Mouse (Mus musculus) hindlimb bud, embryonic 11.5 days (tissue): ENCODE data around the gene Proser3.
A peak's percentile ranks its signal among the peaks of the same experiment; 100 is the strongest.
"Not testable (repeated sequence)": the region's sequence is repeated elsewhere in the genome, so short reads cannot be mapped to it uniquely, and the experiment has no call there.

Experiments
- DNase-seq: peaks from one replicate; pipeline ENCODE4 v3.0.0-alpha.2; 2012; ENCODE audit warnings: low read depth, low spot score; ENCODE audit errors: extremely low spot score

Gene Proser3

GRCm38 (mm10) chr7:30550603-30551002 lies 1.5 kb downstream of the Proser3 start:
- no peak for DNase-seq

GRCm38 (mm10) chr7:30549880-30550279 lies 2.2 kb downstream of the Proser3 start:
- no peak for DNase-seq

- DNase-seq = no peak
Measured at GRCm38 (mm10) chr7:30544327-30544726, 7.8 kb downstream of the Proser3 start.

DNA sequence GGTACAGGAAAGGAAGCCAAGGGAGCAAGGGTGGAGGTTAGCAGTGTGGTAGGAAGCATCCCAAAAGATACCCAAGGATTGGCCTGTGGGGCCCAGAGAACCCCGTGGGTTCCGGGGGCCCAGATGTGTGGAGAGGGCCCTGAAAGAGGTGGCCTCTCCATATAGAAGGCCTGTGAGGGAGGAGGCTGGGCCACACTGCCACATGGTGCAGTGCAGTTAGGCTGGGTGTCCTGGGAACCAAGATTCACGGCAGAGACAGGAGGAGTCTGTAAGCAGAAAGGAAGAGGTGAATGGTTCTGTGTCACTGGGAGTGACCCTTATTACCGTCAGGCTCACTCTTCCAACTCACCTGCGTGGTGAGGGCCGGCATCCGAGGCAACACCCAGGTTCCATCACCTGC lies 11.5 kb downstream of the Proser3 start:
- DNase-seq = no peak

GRCm38 (mm10) chr7:30534633-30535577 lies 17.2 kb downstream of the Proser3 start, which contains the start of gene Arhgap33:
Gene Arhgap33, minus strand, starts transcription at chr7:30535060.
- peak; percentile 92 for DNase-seq

- no peak for DNase-seq
Measured at GRCm38 (mm10) chr7:30533941-30534632, 18.0 kb downstream of the Proser3 start.

- DNase-seq = no peak
Measured at GRCm38 (mm10) chr7:30532931-30533330, 19.2 kb downstream of the Proser3 start.

DNA sequence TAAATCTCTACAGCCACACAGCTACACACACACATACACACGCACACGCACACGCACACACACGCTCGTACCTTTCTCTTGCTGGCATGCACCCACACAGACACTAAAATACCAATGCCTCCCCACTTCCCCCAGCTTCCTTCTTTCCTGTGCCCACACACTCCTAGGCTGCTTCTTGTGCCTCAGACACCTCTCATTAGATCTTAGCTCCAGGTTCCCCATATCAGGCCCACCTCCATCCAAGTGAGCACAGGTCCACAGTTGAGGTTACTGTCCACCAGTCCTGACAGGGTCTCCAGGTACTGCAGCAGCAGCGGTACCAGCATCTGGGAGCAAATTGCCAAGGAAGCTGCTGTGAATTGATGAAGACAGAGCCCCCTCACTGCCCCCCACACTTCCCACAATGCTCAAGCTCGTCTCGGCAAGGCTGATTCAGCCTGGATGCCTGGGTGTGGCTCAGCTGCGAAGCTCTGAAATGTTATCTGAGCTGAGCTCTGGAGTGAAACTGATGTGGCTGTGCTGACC lies 20.7 kb downstream of the Proser3 start:
- DNase-seq = no peak

GRCm38 (mm10) chr7:30526981-30527380 lies 25.1 kb downstream of the Proser3 start:
- DNase-seq = no peak

DNA sequence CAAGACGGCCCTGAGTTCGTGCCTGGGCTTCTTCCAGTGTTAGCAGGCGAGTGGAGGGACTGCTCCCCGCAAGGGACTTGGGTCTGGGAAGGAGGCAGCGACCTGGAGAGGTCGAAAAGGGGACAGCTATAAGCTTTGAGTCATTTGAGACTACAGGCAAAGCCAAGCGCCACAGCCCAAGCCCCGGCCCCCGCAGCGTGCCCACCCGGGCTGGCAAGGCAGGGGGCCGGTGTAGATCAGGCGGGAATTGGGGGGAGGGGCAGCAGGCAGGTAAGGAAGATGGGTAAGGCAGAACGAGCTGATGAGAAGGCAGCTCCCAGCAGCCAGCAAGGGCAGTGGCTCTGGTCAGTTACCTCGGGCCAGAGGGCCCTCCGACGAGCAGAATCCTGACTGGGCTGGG lies 25.7 kb downstream of the Proser3 start:
- DNase-seq = no peak

DNA sequence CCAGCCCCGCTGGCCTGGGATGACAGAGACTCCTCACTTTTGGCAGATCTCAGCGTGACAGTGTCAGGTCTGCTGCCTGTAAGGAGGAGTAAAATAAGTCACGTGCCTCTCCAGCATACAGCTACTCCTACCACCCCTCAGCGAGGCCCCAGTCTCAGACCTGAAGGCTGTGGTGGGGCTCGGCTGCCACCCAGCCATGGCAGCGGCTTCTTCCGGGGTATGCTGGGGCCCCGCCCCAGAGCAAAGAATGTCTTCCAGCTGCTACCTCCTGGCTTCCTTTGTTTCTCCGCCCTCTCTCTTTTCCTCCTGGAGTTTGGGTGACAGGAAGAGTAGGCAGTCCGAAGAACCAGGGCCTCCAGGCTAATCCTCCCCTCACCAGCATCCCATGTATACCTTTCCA lies 26.1 kb downstream of the Proser3 start:
- no peak for DNase-seq

DNA sequence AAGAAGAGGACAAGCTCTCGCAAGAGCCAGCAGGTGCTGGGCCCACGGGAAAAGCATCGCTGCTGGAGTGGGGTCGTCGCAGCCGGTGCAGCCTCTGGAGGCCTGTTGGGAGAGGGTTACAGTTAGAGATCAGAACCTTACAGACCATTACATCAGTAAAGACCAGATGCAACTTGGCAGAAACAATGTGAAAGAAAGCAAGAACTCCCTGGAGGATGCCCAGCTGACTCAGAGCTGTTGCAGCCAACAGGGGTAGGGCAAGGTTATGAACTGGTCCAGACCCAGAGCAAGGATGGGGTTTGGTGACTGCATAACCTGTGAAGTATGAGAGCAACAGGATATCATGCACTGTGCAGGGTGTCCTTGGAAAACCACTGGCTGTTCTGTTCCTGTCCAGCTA lies 27.6 kb downstream of the Proser3 start:
- DNase-seq = no peak

- no peak for DNase-seq
Measured at GRCm38 (mm10) chr7:30522871-30523270, 29.2 kb downstream of the Proser3 start.

DNA sequence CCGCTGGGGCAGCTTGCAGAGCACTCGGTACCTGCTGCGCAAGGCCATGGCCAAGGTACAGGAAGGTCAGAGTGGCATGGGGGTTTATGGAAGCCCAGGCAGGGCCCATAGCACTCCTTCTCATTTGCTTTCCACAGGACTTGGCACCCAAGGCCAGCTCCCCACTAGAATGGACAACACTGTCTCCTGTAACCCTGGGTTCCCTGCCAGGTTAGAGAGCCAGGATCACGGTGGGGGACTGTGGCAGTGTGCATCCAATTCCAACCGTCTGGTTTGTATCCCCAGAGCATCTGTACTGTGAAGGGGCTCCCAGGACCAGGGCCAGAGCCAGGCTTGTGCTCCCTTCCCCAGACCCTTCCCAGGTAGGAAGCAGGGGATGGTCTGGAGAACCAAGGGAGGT lies 31.2 kb downstream of the Proser3 start:
- no peak for DNase-seq

- no peak for DNase-seq
Measured at GRCm38 (mm10) chr7:30520396-30520795, 31.7 kb downstream of the Proser3 start.

GRCm38 (mm10) chr7:30518325-30518724 lies 33.8 kb downstream of the Proser3 start:
- DNase-seq = no peak

- no peak for DNase-seq
Measured at GRCm38 (mm10) chr7:30515003-30515760, 36.9 kb downstream of the Proser3 start.

DNA sequence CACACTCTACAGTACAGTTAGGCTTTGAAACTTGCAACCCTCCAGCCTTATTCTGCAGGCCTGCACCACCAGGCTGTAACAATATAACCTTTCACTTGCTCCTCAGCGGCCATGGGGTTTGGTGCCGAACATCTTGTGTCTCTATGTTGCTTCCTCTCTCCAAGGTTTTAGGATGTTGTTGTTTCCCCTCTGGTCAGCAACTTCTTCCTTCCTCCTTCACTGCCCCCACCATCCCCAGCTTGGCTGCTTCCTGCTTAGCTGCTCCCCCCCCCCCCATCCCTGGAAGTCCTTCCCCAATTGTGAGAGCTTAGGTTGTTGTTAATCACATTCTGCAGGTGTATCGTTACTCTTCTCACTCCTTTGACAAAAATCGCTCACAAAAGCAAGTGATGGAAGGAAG lies 44.0 kb downstream of the Proser3 start:
- DNase-seq = no peak

GRCm38 (mm10) chr7:30501159-30501558 lies 50.9 kb downstream of the Proser3 start:
- not testable (repeated sequence) for DNase-seq

DNA sequence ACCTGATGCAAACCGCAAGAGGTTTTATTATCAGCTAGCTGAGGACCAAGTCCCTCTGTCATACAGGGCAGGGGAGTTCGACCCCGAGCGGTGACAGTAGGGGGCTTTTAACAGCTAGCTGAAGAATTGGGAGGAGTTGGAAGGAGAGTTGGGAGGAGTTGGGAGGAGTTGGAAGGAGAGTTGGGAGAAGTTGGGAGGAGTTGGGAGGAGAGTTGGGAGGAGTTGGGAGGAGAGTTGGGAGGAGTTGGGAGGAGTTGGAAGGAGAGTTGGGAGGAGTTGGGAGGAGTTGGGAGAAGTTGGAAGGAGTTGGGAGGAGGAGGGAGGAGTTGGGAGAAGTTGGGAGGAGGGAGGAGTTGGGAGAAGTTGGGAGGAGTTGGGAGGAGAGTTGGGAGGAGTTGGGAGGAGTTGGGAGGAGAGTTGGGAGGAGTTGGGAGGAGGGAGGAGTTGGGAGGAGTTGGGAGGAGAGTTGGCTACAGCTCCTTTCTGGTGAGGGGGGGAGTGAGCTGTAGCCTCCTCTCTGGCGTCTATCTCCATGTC lies 56.5 kb downstream of the Proser3 start:
- DNase-seq = not testable (repeated sequence)
